Mouse (Mus musculus): ENCODE measurements around the gene Tesmin. TPM values are rescaled to one million over a fixed set of nuclear protein-coding genes. Genes with fewer than 3 reads are reported as not detected.

The Tesmin gene
- 0.13 and 0.15 TPM in 2 replicates for polyA plus RNA-seq (2012; rRNA removed)

GRCm38 (mm10) chr19:3388629-3389057 is at the start of gene Tesmin:
TSS of gene Tesmin (plus strand) at chr19:3388857.
- Histone ChIP-seq H3K27ac (ENCODE audit: insufficient read depth, low read length) (no peak within 1 kb of the TSS), H3K27me3 (ENCODE audit: control insufficient read depth, insufficient read depth, low read length) (no peaks in the 10 kb centered on the region), H3K4me1 (ENCODE audit: control insufficient read depth, insufficient read depth, low read length) (no peaks in the 10 kb centered on the region), H3K4me3 (replicated peaks; ENCODE audit: insufficient read depth, low read depth, low read length) (peak within 1 kb of the TSS; percentile 16)
- TF ChIP-seq POLR2A (IDR thresholded peaks at IDR 0.05; ENCODE audit: borderline replicate concordance, insufficient read depth, low read length) = no peak
- 0 out of 2 replicates have a peak, but pooled peaks have one; percentile 5 for TF ChIP-seq CTCF (IDR thresholded peaks at IDR 0.05; ENCODE audit: borderline replicate concordance, insufficient read depth, low read depth, low read length)
- 1% methylated on average over 33 of the region's 33 CpGs for WGBS
- peak; percentile 38 to 39 for DNase-seq

- no peak for DNase-seq
- WGBS = 79% methylated on average over 8 of the region's 8 CpGs
- TF ChIP-seq POLR2A (IDR thresholded peaks at IDR 0.05; ENCODE audit: borderline replicate concordance, insufficient read depth, low read length) (no peak), CTCF (IDR thresholded peaks at IDR 0.05; ENCODE audit: borderline replicate concordance, insufficient read depth, low read depth, low read length) (no peak)
- Histone ChIP-seq H3K27me3 (ENCODE audit: control insufficient read depth, insufficient read depth, low read length) (no peaks in the 10 kb centered on the region), H3K27ac (ENCODE audit: insufficient read depth, low read length) (no peak overlapping the region), H3K4me1 (ENCODE audit: control insufficient read depth, insufficient read depth, low read length) (no peaks in the 10 kb centered on the region), H3K4me3 (replicated peaks; ENCODE audit: insufficient read depth, low read depth, low read length) (no peak overlapping the region)
Observed at GRCm38 (mm10) chr19:3339187-3339586, 49.5 kb upstream of the Tesmin start.

GRCm38 (mm10) chr19:3341021-3341420 is 47.6 kb upstream of the Tesmin start:
- no peak for TF ChIP-seq CTCF (IDR thresholded peaks at IDR 0.05; ENCODE audit: borderline replicate concordance, insufficient read depth, low read depth, low read length)
- TF ChIP-seq POLR2A (IDR thresholded peaks at IDR 0.05; ENCODE audit: borderline replicate concordance, insufficient read depth, low read length) = no peak
- Histone ChIP-seq H3K27ac (ENCODE audit: insufficient read depth, low read length) (no peak overlapping the region), H3K4me1 (ENCODE audit: control insufficient read depth, insufficient read depth, low read length) (no peaks in the 10 kb centered on the region), H3K27me3 (ENCODE audit: control insufficient read depth, insufficient read depth, low read length) (no peaks in the 10 kb centered on the region), H3K4me3 (replicated peaks; ENCODE audit: insufficient read depth, low read depth, low read length) (no peak overlapping the region)
- 73% methylated on average over 3 of the region's 3 CpGs for WGBS
- no peak for DNase-seq

- no peak overlapping the region for H3K4me3 ChIP-seq (replicated peaks; ENCODE audit: insufficient read depth, low read depth, low read length)
- H3K27me3 ChIP-seq (ENCODE audit: control insufficient read depth, insufficient read depth, low read length) = no peaks in the 10 kb centered on the region
- no peak for TF ChIP-seq POLR2A (IDR thresholded peaks at IDR 0.05; ENCODE audit: borderline replicate concordance, insufficient read depth, low read length)
- TF ChIP-seq CTCF (IDR thresholded peaks at IDR 0.05; ENCODE audit: borderline replicate concordance, insufficient read depth, low read depth, low read length) = no peak
- 45% methylated on average over 3 of the region's 3 CpGs for WGBS
- H3K4me1 ChIP-seq (ENCODE audit: control insufficient read depth, insufficient read depth, low read length) = no peaks in the 10 kb centered on the region
- no peak for DNase-seq
- no peak overlapping the region for H3K27ac ChIP-seq (ENCODE audit: insufficient read depth, low read length)
Observed at GRCm38 (mm10) chr19:3343929-3344328, 44.7 kb upstream of the Tesmin start.

- DNase-seq = no peak
- TF ChIP-seq CTCF (IDR thresholded peaks at IDR 0.05; ENCODE audit: borderline replicate concordance, insufficient read depth, low read depth, low read length) = no peak
- no peak for TF ChIP-seq POLR2A (IDR thresholded peaks at IDR 0.05; ENCODE audit: borderline replicate concordance, insufficient read depth, low read length)
- Histone ChIP-seq H3K27me3 (ENCODE audit: control insufficient read depth, insufficient read depth, low read length) (no peaks in the 10 kb centered on the region), H3K27ac (ENCODE audit: insufficient read depth, low read length) (no peak overlapping the region), H3K4me1 (ENCODE audit: control insufficient read depth, insufficient read depth, low read length) (no peaks in the 10 kb centered on the region), H3K4me3 (replicated peaks; ENCODE audit: insufficient read depth, low read depth, low read length) (no peak overlapping the region)
- WGBS = 74% methylated on average over 8 of the region's 8 CpGs
Observed at GRCm38 (mm10) chr19:3344636-3345544, 43.8 kb upstream of the Tesmin start.

- DNase-seq = no peak
- 100% methylated on average over 1 of the region's 1 CpGs for WGBS
- Histone ChIP-seq H3K4me1 (ENCODE audit: control insufficient read depth, insufficient read depth, low read length) (no peaks in the 10 kb centered on the region), H3K27ac (ENCODE audit: insufficient read depth, low read length) (no peak overlapping the region), H3K4me3 (replicated peaks; ENCODE audit: insufficient read depth, low read depth, low read length) (no peak overlapping the region), H3K27me3 (ENCODE audit: control insufficient read depth, insufficient read depth, low read length) (no peaks in the 10 kb centered on the region)
- TF ChIP-seq CTCF (IDR thresholded peaks at IDR 0.05; ENCODE audit: borderline replicate concordance, insufficient read depth, low read depth, low read length) (no peak), POLR2A (IDR thresholded peaks at IDR 0.05; ENCODE audit: borderline replicate concordance, insufficient read depth, low read length) (no peak)
Observed at GRCm38 (mm10) chr19:3347784-3348183, 40.9 kb upstream of the Tesmin start.

- TF ChIP-seq CTCF (IDR thresholded peaks at IDR 0.05; ENCODE audit: borderline replicate concordance, insufficient read depth, low read depth, low read length) (no peak), POLR2A (IDR thresholded peaks at IDR 0.05; ENCODE audit: borderline replicate concordance, insufficient read depth, low read length) (no peak)
- Histone ChIP-seq H3K27me3 (ENCODE audit: control insufficient read depth, insufficient read depth, low read length) (no peaks in the 10 kb centered on the region), H3K4me1 (ENCODE audit: control insufficient read depth, insufficient read depth, low read length) (no peaks in the 10 kb centered on the region; the same call in 1 of the 2 replicates), H3K27ac (ENCODE audit: insufficient read depth, low read length) (no peak overlapping the region; the same call in 1 of the 2 replicates), H3K4me3 (replicated peaks; ENCODE audit: insufficient read depth, low read depth, low read length) (no peak overlapping the region)
- WGBS = 39% methylated on average over 7 of the region's 7 CpGs
- DNase-seq = peak; percentile 7 to 17
Observed at GRCm38 (mm10) chr19:3353415-3354111, 35.1 kb upstream of the Tesmin start.
